Mouse (Mus musculus): ENCODE measurements around the gene Rnf182. TPM values are rescaled to one million over a fixed set of nuclear protein-coding genes. Genes with fewer than 3 reads are reported as not detected.

Gene Rnf182
- total and polyA plus RNA-seq, 2 experiments from 2014 or later, result 9.3 to 42.0 TPM

- H3K27me3 ChIP-seq (ENCODE audit: insufficient read depth, low read length), result no peaks in the 10 kb centered on the region
- H3K4me1 ChIP-seq (ENCODE audit: insufficient read depth), result 0 out of 2 replicates have a peak, but pooled peaks cover 8% of the 10 kb centered on the region
- DNase-seq, result peak; percentile 52
- TF ChIP-seq CTCF (IDR thresholded peaks at IDR 0.05; ENCODE audit: low read depth), result no peak
- WGBS, result 26% methylated on average over 28 of the region's 28 CpGs
- H3K9ac ChIP-seq, result no peak overlapping the region; the same call in 1 of the 2 replicates
- ATAC-seq, result peak; percentile 61
- H3K4me2 ChIP-seq (ENCODE audit: low read depth), result peak overlapping the region; percentile 29
- H3K9me3 ChIP-seq (ENCODE audit: low read length), result no peaks in the 10 kb centered on the region
- 0 out of 2 replicates have a peak overlapping the region, but pooled peaks have one; percentile 29 for H3K27ac ChIP-seq (ENCODE audit: low read depth, low read length)
- no peaks in the 10 kb centered on the region for H3K36me3 ChIP-seq (ENCODE audit: insufficient read depth)
- no peak overlapping the region for H3K4me3 ChIP-seq (ENCODE audit: low read depth, low read length)
Observed at GRCm38 (mm10) chr13:43591828-43592680, 23.5 kb upstream of the Rnf182 start.

- no peak for DNase-seq
- no peak overlapping the region for H3K27ac ChIP-seq (ENCODE audit: low read depth, low read length)
- no peaks in the 10 kb centered on the region for H3K27me3 ChIP-seq (ENCODE audit: insufficient read depth, low read length)
- no peak overlapping the region for H3K9ac ChIP-seq
- H3K4me2 ChIP-seq (ENCODE audit: low read depth), result peak overlapping the region; percentile 29; the same call in 1 of the 2 replicates
- H3K36me3 ChIP-seq (ENCODE audit: insufficient read depth), result no peaks in the 10 kb centered on the region
- no peak for ATAC-seq
- no peak for TF ChIP-seq CTCF (IDR thresholded peaks at IDR 0.05; ENCODE audit: low read depth)
- H3K9me3 ChIP-seq (ENCODE audit: low read length), result no peaks in the 10 kb centered on the region
- 47% methylated on average over 8 of the region's 8 CpGs for WGBS
- no peak overlapping the region for H3K4me3 ChIP-seq (ENCODE audit: low read depth, low read length)
- H3K4me1 ChIP-seq (ENCODE audit: insufficient read depth), result 0 out of 2 replicates have a peak, but pooled peaks cover 8% of the 10 kb centered on the region
Observed at GRCm38 (mm10) chr13:43592681-43593068, 22.8 kb upstream of the Rnf182 start.

DNA sequence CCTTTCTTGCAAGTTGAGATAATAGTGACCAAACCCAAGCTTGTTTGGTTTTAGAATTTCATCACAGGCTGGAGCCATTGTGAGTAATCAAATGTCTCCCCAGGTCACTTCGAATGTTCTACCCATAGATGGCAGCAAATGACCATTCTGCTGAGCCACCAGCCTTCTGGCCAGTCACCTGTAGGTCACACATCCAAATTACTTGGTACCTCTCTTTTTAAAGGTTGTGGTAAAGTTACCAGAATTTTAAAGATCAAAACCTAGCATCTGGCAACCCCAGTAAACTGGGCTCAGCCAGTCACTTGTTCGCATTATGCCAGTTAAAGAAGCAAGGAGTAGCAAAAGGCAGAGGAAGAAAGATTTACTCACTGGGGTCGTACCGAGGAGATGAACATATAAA, 19.6 kb upstream of the Rnf182 start:
- no peaks in the 10 kb centered on the region for H3K9me3 ChIP-seq (ENCODE audit: low read length)
- ATAC-seq (no peak), DNase-seq (peak; percentile 76)
- no peak overlapping the region for H3K4me3 ChIP-seq (ENCODE audit: low read depth, low read length)
- no peak overlapping the region for H3K9ac ChIP-seq
- H3K4me2 ChIP-seq (ENCODE audit: low read depth), result no peak overlapping the region
- 0 out of 2 replicates have a peak, but pooled peaks cover 8% of the 10 kb centered on the region for H3K4me1 ChIP-seq (ENCODE audit: insufficient read depth)
- peak; percentile 80 for TF ChIP-seq CTCF (IDR thresholded peaks at IDR 0.05; ENCODE audit: low read depth)
- no peak overlapping the region for H3K27ac ChIP-seq (ENCODE audit: low read depth, low read length)
- no peaks in the 10 kb centered on the region for H3K27me3 ChIP-seq (ENCODE audit: insufficient read depth, low read length)
- whole genome bisulfite sequencing, result 62% methylated on average over 4 of the region's 4 CpGs
- no peaks in the 10 kb centered on the region for H3K36me3 ChIP-seq (ENCODE audit: insufficient read depth)

GRCm38 (mm10) chr13:43600967-43601366, 14.5 kb upstream of the Rnf182 start:
- no peaks in the 10 kb centered on the region for H3K4me1 ChIP-seq (ENCODE audit: insufficient read depth)
- H3K9me3 ChIP-seq (ENCODE audit: low read length), result no peaks in the 10 kb centered on the region
- WGBS, result 90% methylated on average over 6 of the region's 6 CpGs

DNA sequence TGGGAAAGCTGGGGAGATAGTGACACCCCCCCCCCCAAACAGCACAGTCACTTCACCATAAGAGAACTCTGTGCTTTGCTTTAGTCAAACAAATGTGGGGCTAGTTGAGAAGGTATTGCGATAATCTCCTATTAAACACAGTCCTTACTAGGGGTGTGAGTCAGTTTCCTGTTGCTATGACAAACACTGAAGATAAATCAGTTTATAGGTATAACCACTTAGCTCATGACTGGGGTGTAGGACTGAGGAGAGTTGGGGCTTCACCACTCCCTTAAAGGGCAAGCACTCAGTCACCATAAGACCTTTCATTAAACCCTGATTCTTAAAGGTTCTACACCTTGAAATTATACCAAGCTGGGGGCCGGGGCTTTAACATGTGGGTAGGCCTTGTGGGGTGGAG, 13.1 kb upstream of the Rnf182 start:
- ATAC-seq, result no peak
- DNase-seq, result no peak
- no peak overlapping the region for H3K4me3 ChIP-seq (ENCODE audit: low read depth, low read length)

More at GRCm38 (mm10) chr13:43600967-43601366, 14.5 kb upstream of the Rnf182 start:
- Histone ChIP-seq H3K36me3 (ENCODE audit: insufficient read depth) (no peaks in the 10 kb centered on the region), H3K4me2 (ENCODE audit: low read depth) (no peak overlapping the region), H3K27ac (ENCODE audit: low read depth, low read length) (no peak overlapping the region), H3K4me3 (ENCODE audit: low read depth, low read length) (no peak overlapping the region), H3K27me3 (ENCODE audit: insufficient read depth, low read length) (no peaks in the 10 kb centered on the region), H3K9ac (no peak overlapping the region)
- DNase-seq (no peak), ATAC-seq (no peak)
- TF ChIP-seq CTCF (IDR thresholded peaks at IDR 0.05; ENCODE audit: low read depth), result no peak

GRCm38 (mm10) chr13:43603042-43603441, 12.5 kb upstream of the Rnf182 start:
- H3K4me1 ChIP-seq (ENCODE audit: insufficient read depth), result no peaks in the 10 kb centered on the region
- no peak overlapping the region for H3K9ac ChIP-seq
- H3K4me2 ChIP-seq (ENCODE audit: low read depth), result no peak overlapping the region
- no peak for ATAC-seq
- no peak overlapping the region for H3K27ac ChIP-seq (ENCODE audit: low read depth, low read length)
- DNase-seq, result no peak
- no peaks in the 10 kb centered on the region for H3K9me3 ChIP-seq (ENCODE audit: low read length)
- no peak for TF ChIP-seq CTCF (IDR thresholded peaks at IDR 0.05; ENCODE audit: low read depth)
- 45% methylated on average over 13 of the region's 13 CpGs for WGBS
- H3K27me3 ChIP-seq (ENCODE audit: insufficient read depth, low read length), result no peaks in the 10 kb centered on the region
- H3K4me3 ChIP-seq (ENCODE audit: low read depth, low read length), result no peak overlapping the region
- no peaks in the 10 kb centered on the region for H3K36me3 ChIP-seq (ENCODE audit: insufficient read depth)

More for the DNA sequence above, 13.1 kb upstream of the Rnf182 start:
- Histone ChIP-seq H3K4me1 (ENCODE audit: insufficient read depth) (no peaks in the 10 kb centered on the region), H3K9me3 (ENCODE audit: low read length) (no peaks in the 10 kb centered on the region), H3K4me2 (ENCODE audit: low read depth) (no peak overlapping the region), H3K9ac (no peak overlapping the region), H3K27ac (ENCODE audit: low read depth, low read length) (no peak overlapping the region), H3K36me3 (ENCODE audit: insufficient read depth) (no peaks in the 10 kb centered on the region), H3K27me3 (ENCODE audit: insufficient read depth, low read length) (no peaks in the 10 kb centered on the region)
- 95% methylated on average over 2 of the region's 2 CpGs for WGBS
- TF ChIP-seq CTCF (IDR thresholded peaks at IDR 0.05; ENCODE audit: low read depth), result no peak

DNA sequence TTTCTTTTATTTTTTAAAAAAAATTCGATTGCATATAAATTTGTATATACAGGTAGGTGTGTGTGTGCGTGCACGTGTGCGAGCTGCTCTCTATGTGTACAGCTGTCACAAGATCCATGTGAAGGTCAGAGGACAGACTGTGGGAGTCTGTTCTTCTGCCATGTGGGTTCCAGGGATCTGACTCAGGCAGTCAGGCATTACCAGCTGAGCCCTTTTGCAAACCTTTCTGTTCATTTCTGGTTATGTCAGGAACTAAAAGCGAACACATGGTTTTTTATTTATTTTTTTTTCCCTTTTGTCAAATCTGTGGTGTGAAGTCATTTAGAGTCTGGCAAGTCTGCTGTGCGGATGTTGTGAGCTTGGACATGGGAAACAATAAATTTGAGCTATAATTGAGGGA, 6.7 kb upstream of the Rnf182 start:
- H3K9ac ChIP-seq, result no peak overlapping the region
- H3K4me1 ChIP-seq (ENCODE audit: insufficient read depth), result no peaks in the 10 kb centered on the region
- TF ChIP-seq CTCF (IDR thresholded peaks at IDR 0.05; ENCODE audit: low read depth), result no peak
- no peaks in the 10 kb centered on the region for H3K27me3 ChIP-seq (ENCODE audit: insufficient read depth, low read length)
- DNase-seq, result peak; percentile 20
- ATAC-seq, result no peak
- 55% methylated on average over 6 of the region's 6 CpGs for WGBS
- H3K36me3 ChIP-seq (ENCODE audit: insufficient read depth), result no peaks in the 10 kb centered on the region
- H3K9me3 ChIP-seq (ENCODE audit: low read length), result no peaks in the 10 kb centered on the region
- H3K27ac ChIP-seq (ENCODE audit: low read depth, low read length), result no peak overlapping the region
- no peak overlapping the region for H3K4me2 ChIP-seq (ENCODE audit: low read depth)
- H3K4me3 ChIP-seq (ENCODE audit: low read depth, low read length), result no peak overlapping the region

Measured in forebrain, postnatal 0 days (tissue).